Mouse (Mus musculus): ENCODE measurements around the gene Ccr1l1. TPM values are rescaled to one million over a fixed set of nuclear protein-coding genes. Genes with fewer than 3 reads are reported as not detected.

Ccr1l1 gene
- polyA plus RNA-seq, 1 experiment from 2014 or later = not detected

DNA sequence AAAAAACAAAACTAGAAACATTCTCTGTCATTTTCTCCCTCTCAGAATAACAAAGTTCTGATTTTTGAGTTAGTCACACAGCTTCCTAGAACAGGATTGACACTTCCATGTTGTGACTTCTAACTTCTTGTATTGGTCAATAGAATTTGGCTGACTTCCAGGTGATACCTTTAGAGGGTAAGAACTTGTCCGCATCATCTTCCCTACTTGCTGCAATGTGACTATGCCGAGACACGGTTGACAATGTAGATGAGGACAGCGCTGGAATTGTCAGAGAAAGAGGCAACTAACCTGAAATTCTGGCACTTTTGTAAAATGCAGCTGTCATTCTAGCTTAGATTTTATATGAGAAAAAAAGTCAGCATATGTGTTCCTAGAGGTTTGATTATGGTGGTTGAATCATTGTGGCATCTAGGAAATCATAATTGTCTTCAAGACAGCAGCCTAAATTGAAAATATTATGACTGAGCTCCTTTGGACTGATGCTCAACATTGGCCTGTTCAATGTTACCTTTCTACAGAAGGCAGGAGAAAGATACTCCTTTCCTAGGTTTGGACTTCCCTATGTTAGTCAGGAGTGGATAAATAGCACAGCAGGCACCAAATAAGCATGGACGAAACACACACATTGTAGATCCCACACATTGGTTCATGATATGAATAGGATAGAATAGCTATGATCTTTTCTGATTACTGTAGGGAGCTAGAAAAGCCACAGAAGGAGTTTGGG, 44.3 kb downstream of the Ccr1l1 start:
- Histone ChIP-seq H3K27me3 (ENCODE audit: control insufficient read depth, insufficient read depth, low read length) (no peaks in the 10 kb centered on the region), H3K36me3 (replicated peaks; ENCODE audit: control insufficient read depth, insufficient read depth) (no peaks in the 10 kb centered on the region), H3K4me2 (replicated peaks) (no peak overlapping the region), H3K4me3 (replicated peaks; ENCODE audit: low read length) (no peak overlapping the region), H3K9ac (no peak overlapping the region), H3K9me3 (ENCODE audit: control insufficient read depth, low read length) (no peaks in the 10 kb centered on the region), H3K4me1 (replicated peaks; ENCODE audit: control insufficient read depth, insufficient read depth, low read length) (no peaks in the 10 kb centered on the region), H3K27ac (no peak overlapping the region)
- DNase-seq (ENCODE audit: low spot score) (no peak), ATAC-seq (ENCODE audit: low FRiP score) (no peak)
- 96% methylated on average over 5 of the region's 5 CpGs for WGBS

DNA sequence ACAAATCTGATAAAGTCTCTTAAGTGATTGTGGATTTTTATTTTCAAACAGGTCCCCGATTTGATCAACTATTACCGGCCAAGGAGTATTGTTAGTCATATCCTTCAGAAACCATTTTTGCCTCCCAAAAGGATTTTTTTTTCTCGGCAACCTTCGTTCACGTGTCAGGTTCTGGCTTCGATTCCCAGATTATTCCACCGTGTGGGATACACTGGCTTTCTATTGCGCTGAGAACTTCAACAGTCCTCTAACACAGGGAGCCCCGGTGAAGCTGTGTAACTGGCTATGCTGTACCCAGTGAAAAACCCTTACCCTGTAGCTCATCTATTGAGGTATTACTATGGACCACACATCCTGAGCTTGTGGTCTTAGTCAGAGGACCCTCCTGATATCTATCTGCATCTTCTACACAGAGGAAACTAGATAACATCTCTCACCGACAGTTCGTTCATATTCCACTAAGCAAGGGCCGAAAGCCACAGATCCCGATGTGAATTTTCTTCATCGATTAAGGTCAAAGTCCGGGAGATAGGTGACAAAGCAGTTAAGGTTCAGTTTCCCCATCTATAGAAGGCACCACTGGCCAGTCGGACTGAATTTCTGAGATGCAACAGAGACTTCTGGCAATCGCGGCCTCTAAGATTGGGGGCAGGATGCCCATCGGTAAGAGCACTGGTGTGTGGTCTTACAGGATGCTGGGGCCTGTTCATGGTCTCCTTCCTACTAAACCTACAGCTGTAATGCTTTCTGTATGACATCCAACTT, 45.1 kb downstream of the Ccr1l1 start:
- no peak overlapping the region for H3K4me3 ChIP-seq (replicated peaks; ENCODE audit: low read length)
- no peak overlapping the region for H3K27ac ChIP-seq
- no peaks in the 10 kb centered on the region for H3K36me3 ChIP-seq (replicated peaks; ENCODE audit: control insufficient read depth, insufficient read depth)
- no peaks in the 10 kb centered on the region for H3K27me3 ChIP-seq (ENCODE audit: control insufficient read depth, insufficient read depth, low read length)
- H3K4me2 ChIP-seq (replicated peaks) = no peak overlapping the region
- no peak for DNase-seq (ENCODE audit: low spot score)
- no peaks in the 10 kb centered on the region for H3K9me3 ChIP-seq (ENCODE audit: control insufficient read depth, low read length)
- no peak for ATAC-seq (ENCODE audit: low FRiP score)
- no peaks in the 10 kb centered on the region for H3K4me1 ChIP-seq (replicated peaks; ENCODE audit: control insufficient read depth, insufficient read depth, low read length)
- no peak overlapping the region for H3K9ac ChIP-seq
- 96% methylated on average over 19 of the region's 19 CpGs for WGBS

DNA sequence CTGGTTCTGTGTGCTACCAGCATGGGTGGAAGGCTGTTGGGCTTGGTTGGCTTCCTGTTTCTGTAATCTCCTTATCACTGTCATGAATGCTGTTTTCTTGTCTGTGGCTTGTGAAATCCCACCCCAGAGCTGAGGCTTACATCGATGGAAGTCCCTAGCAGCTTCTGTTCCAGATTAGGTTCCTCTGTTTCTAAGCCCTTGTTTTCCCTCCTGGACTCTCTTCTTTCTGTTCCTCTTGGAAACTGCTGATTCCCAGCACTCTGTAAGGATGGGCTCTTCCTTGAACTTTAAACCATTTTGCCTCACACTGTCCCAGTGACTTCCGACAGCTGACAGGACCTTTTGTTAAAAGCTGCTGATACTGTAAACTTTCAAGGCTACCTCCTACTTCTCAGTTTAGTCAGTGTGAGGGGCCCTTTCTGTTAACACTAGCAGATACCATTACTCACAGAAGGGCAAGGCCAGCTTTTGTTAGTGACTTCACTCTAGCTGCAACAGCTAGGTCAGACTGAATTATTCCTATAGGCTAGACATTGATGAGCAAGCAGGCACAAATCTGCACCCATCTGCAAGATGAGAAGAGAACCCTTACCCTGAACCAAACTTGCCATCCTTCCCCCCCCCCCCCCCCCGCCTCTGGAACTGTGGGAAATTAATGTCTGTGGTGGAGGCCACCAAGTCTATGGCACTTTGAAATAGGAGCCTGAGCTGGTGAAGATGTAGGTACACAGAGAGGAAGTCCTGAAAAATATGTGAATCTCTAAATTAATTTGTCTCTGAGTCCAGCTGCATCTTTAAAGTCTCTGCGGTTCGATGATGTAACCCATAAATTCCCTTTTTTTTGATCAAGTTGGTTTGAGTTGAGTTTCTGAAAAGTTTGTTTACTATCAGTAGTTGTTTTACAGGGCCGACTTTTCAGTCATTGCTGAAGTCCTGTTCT, 46.2 kb downstream of the Ccr1l1 start:
- Histone ChIP-seq H3K4me3 (replicated peaks; ENCODE audit: low read length) (no peak overlapping the region), H3K9ac (no peak overlapping the region), H3K36me3 (replicated peaks; ENCODE audit: control insufficient read depth, insufficient read depth) (no peaks in the 10 kb centered on the region), H3K4me1 (replicated peaks; ENCODE audit: control insufficient read depth, insufficient read depth, low read length) (no peaks in the 10 kb centered on the region), H3K4me2 (replicated peaks) (no peak overlapping the region), H3K27ac (no peak overlapping the region), H3K27me3 (ENCODE audit: control insufficient read depth, insufficient read depth, low read length) (no peaks in the 10 kb centered on the region), H3K9me3 (ENCODE audit: control insufficient read depth, low read length) (no peaks in the 10 kb centered on the region)
- DNase-seq (ENCODE audit: low spot score) = no peak
- WGBS = 79% methylated on average over 6 of the region's 6 CpGs
- ATAC-seq (ENCODE audit: low FRiP score) = no peak

DNA sequence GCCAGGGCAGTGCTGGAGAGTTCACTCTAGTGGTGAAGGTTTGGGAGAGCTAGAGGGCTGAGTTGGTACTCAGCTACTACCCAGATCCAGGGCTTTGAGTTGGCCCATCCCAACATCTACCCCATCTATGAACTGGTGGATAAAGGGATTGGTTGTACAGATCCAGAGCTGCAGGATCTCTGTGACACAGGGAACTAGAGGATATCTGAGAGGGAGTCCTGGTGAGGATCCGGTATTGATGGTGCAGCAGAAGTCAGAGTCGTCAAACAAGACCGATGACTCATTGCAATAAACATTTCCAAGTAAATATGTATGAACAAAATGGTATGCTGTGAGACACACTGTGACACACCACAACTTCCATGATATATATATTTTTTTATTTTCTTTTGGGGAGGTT, 47.3 kb downstream of the Ccr1l1 start:
- Histone ChIP-seq H3K9me3 (ENCODE audit: control insufficient read depth, low read length) (no peaks in the 10 kb centered on the region), H3K4me2 (replicated peaks) (no peak overlapping the region), H3K27ac (no peak overlapping the region), H3K27me3 (ENCODE audit: control insufficient read depth, insufficient read depth, low read length) (no peaks in the 10 kb centered on the region), H3K4me3 (replicated peaks; ENCODE audit: low read length) (no peak overlapping the region), H3K9ac (no peak overlapping the region), H3K4me1 (replicated peaks; ENCODE audit: control insufficient read depth, insufficient read depth, low read length) (no peaks in the 10 kb centered on the region), H3K36me3 (replicated peaks; ENCODE audit: control insufficient read depth, insufficient read depth) (no peaks in the 10 kb centered on the region)
- ATAC-seq (ENCODE audit: low FRiP score) = no peak
- no peak for DNase-seq (ENCODE audit: low spot score)
- 95% methylated on average over 3 of the region's 3 CpGs for WGBS

DNA sequence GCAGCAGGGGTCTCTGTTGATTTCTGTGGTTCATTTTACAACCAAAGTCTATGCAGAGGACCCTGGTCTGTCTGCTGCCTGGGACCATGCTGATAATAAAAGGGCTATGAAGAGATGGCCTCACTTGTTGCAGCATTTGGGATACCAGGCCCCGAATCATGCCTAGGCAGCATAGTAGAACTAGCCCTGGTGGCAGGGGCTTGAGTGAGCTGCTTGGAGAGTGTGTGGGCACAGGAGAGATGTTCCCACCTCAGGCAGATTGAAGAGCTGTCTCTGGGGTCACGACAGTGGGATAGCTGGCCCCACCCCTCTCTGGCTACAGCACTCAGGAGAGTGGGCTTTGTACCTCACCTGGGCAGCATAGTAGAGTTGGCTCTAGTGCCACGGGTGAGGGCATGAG, 47.7 kb downstream of the Ccr1l1 start:
- Histone ChIP-seq H3K4me3 (replicated peaks; ENCODE audit: low read length) (no peak overlapping the region), H3K4me1 (replicated peaks; ENCODE audit: control insufficient read depth, insufficient read depth, low read length) (no peaks in the 10 kb centered on the region; the same call in 1 of the 2 replicates), H3K36me3 (replicated peaks; ENCODE audit: control insufficient read depth, insufficient read depth) (no peaks in the 10 kb centered on the region), H3K27me3 (ENCODE audit: control insufficient read depth, insufficient read depth, low read length) (no peaks in the 10 kb centered on the region), H3K9me3 (ENCODE audit: control insufficient read depth, low read length) (no peaks in the 10 kb centered on the region), H3K27ac (no peak overlapping the region), H3K4me2 (replicated peaks) (no peak overlapping the region), H3K9ac (no peak overlapping the region)
- ATAC-seq (ENCODE audit: low FRiP score) (no peak), DNase-seq (ENCODE audit: low spot score) (no peak)
- WGBS = 80% methylated on average over 3 of the region's 3 CpGs

DNA sequence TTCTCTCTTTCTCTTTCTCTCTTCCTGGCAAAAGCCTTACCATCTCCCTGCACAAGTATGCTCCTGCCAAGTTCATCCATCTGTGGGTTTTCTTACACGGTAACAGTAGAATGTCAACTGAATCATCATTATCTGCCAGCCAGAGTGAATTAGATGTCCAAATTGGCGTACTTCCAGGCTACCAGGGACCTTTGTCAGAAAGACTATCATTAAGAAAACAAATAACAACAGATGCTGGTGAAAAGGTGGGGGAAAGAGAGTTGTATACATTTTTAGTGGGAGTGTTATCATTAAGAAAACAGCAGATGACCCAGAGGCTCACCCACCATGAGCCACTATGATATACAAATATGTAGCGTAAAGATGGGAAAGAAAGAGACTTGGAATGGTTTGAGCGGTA, 48.3 kb downstream of the Ccr1l1 start:
- Histone ChIP-seq H3K9ac (no peak overlapping the region), H3K9me3 (ENCODE audit: control insufficient read depth, low read length) (no peaks in the 10 kb centered on the region), H3K4me3 (replicated peaks; ENCODE audit: low read length) (no peak overlapping the region), H3K4me2 (replicated peaks) (no peak overlapping the region), H3K27me3 (ENCODE audit: control insufficient read depth, insufficient read depth, low read length) (no peaks in the 10 kb centered on the region), H3K27ac (no peak overlapping the region), H3K4me1 (replicated peaks; ENCODE audit: control insufficient read depth, insufficient read depth, low read length) (no peaks in the 10 kb centered on the region; the same call in 1 of the 2 replicates), H3K36me3 (replicated peaks; ENCODE audit: control insufficient read depth, insufficient read depth) (no peaks in the 10 kb centered on the region)
- no peak for DNase-seq (ENCODE audit: low spot score)
- 87% methylated on average over 4 of the region's 4 CpGs for WGBS
- ATAC-seq (ENCODE audit: low FRiP score) = no peak

DNA sequence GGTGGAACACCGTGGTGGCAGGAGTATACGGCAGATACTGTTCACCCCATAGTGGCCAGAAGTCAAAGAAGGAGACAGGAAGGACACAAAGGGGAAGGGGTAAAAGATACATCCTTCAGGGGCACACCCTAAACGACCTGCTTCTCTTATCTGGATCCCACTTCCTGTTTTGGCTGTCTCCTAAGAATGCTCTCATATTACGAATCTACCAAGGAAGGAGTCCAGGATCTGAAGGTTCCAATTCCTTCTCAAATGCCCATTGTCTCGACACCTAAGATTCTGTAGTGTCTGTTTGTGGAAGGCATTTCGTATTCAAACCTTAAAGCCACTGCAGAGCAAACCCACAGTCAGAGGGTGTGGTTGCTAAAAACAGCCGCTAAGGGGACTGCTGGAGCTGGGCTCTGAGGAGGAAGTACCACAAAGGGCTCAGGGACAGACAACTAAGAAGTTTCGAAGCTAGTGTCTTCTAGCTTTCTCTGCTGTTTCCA, 49.4 kb downstream of the Ccr1l1 start:
- H3K4me3 ChIP-seq (replicated peaks; ENCODE audit: low read length) = no peak overlapping the region
- ATAC-seq (ENCODE audit: low FRiP score) (no peak), DNase-seq (ENCODE audit: low spot score) (no peak)
- no peaks in the 10 kb centered on the region; the same call in 1 of the 2 replicates for H3K4me1 ChIP-seq (replicated peaks; ENCODE audit: control insufficient read depth, insufficient read depth, low read length)
- WGBS = 67% methylated on average over 8 of the region's 8 CpGs
- no peaks in the 10 kb centered on the region for H3K27me3 ChIP-seq (ENCODE audit: control insufficient read depth, insufficient read depth, low read length)
- H3K4me2 ChIP-seq (replicated peaks) = no peak overlapping the region
- H3K9me3 ChIP-seq (ENCODE audit: control insufficient read depth, low read length) = no peaks in the 10 kb centered on the region
- no peak overlapping the region for H3K9ac ChIP-seq
- no peak overlapping the region for H3K27ac ChIP-seq
- no peaks in the 10 kb centered on the region for H3K36me3 ChIP-seq (replicated peaks; ENCODE audit: control insufficient read depth, insufficient read depth)

DNA sequence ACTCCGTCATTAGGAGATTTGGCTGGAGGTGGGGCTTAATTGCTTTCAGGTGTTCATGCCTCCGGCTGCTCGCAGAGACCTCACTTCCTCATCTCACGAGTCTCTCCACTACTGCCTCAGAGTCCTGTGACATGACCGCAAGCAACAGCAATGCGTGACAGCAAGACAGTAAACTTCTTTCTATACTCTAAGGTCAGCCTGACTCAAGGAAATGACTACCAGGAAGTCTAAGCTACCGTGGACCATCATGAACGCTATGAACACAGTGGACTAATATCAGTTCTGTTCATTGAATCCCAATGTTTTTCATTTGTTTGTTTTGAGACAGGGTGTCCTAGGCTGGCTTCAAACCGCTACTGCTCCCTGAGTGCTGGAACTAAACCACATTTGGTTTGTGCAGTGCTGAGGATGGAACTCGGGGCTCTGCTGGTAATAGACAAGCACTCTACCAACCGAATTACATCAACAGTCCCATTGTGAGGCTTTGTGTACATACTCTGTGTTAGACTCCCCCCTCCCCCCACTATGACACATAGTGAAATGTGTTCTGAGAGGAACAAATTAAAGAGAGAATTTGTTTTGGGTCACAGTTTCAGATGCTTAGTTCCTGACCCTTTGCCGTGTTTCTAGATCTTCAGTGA, 50.0 kb downstream of the Ccr1l1 start:
- ATAC-seq (ENCODE audit: low FRiP score) = no peak
- DNase-seq (ENCODE audit: low spot score) = no peak
- Histone ChIP-seq H3K9ac (no peak overlapping the region), H3K4me3 (replicated peaks; ENCODE audit: low read length) (no peak overlapping the region), H3K36me3 (replicated peaks; ENCODE audit: control insufficient read depth, insufficient read depth) (no peaks in the 10 kb centered on the region), H3K27ac (no peak overlapping the region), H3K9me3 (ENCODE audit: control insufficient read depth, low read length) (no peaks in the 10 kb centered on the region), H3K4me1 (replicated peaks; ENCODE audit: control insufficient read depth, insufficient read depth, low read length) (no peaks in the 10 kb centered on the region; the same call in 1 of the 2 replicates), H3K4me2 (replicated peaks) (no peak overlapping the region), H3K27me3 (ENCODE audit: control insufficient read depth, insufficient read depth, low read length) (no peaks in the 10 kb centered on the region)
- 83% methylated on average over 12 of the region's 12 CpGs for WGBS

Data from hindbrain, embryonic 14.5 days (tissue).